Mouse (Mus musculus): Measurements from ENCODE around the gene Tbcc. TPM values are rescaled to one million over a fixed set of nuclear protein-coding genes. Genes with fewer than 3 reads are reported as not detected.

The Tbcc gene
- total and polyA plus RNA-seq, 2 experiments from 2014 or later: 46.2 to 53.0 TPM

DNA sequence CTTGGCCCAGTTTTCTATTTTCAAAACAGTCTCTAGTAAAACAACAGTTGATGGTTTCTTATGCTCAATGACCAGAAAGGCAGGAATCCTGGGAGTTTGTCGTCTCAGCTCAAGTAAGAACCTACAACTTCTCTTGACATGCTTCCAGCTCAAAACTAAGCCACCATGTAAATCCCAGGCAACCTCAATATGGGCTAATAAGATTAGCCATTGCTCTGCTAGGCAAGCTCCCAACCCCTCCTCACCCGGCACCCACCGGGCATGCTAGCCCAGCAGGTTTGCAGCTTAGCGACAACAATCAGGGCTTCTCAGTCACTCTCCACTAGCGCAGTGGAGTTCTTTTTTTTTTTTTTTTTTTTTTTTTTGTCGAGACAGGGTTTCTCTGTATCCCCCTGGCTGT, 35.7 kb downstream of the Tbcc start:
- H3K27me3 ChIP-seq (ENCODE audit: insufficient read depth, low read length): no peaks in the 10 kb centered on the region
- no peak for DNase-seq
- no peaks in the 10 kb centered on the region for H3K4me1 ChIP-seq (ENCODE audit: insufficient read depth)
- WGBS: 42% methylated on average over 6 of the region's 6 CpGs
- H3K4me2 ChIP-seq (ENCODE audit: low read depth): no peak overlapping the region
- no peak overlapping the region for H3K27ac ChIP-seq (ENCODE audit: low read depth, low read length)
- TF ChIP-seq CTCF (IDR thresholded peaks at IDR 0.05; ENCODE audit: low read depth): no peak
- H3K4me3 ChIP-seq (ENCODE audit: low read depth, low read length): no peak overlapping the region
- H3K9ac ChIP-seq: no peak overlapping the region
- ATAC-seq: no peak
- peaks cover 24% of the 10 kb centered on the region for H3K36me3 ChIP-seq (ENCODE audit: insufficient read depth)
- H3K9me3 ChIP-seq (ENCODE audit: low read length): no peaks in the 10 kb centered on the region

DNA sequence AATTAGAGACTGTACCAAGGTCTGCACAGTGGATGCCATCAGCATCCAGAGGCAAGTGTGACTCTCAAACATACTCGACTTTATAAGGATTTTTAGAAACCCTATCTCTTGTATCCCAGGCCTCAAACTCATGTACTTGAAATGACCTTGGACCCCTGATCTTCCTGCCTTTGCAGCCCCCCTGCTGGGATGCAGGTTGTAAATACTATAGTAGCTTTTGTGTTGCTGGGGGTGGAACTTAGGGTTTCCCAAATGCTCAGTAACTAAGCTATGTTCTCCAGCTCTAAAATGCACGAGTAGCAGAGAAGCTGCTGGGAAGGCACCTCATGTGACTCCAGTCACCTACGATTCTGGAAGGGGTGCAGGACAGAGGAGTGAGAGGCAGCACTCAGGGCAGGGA, 36.5 kb downstream of the Tbcc start:
- 72% methylated on average over 3 of the region's 3 CpGs for WGBS
- Histone ChIP-seq H3K27ac (ENCODE audit: low read depth, low read length) (no peak overlapping the region), H3K9me3 (ENCODE audit: low read length) (no peaks in the 10 kb centered on the region), H3K4me3 (ENCODE audit: low read depth, low read length) (no peak overlapping the region), H3K27me3 (ENCODE audit: insufficient read depth, low read length) (no peaks in the 10 kb centered on the region), H3K4me1 (ENCODE audit: insufficient read depth) (no peaks in the 10 kb centered on the region), H3K9ac (no peak overlapping the region), H3K36me3 (ENCODE audit: insufficient read depth) (peaks cover 32% of the 10 kb centered on the region), H3K4me2 (ENCODE audit: low read depth) (no peak overlapping the region)
- ATAC-seq (no peak), DNase-seq (no peak)
- no peak for TF ChIP-seq CTCF (IDR thresholded peaks at IDR 0.05; ENCODE audit: low read depth)

DNA sequence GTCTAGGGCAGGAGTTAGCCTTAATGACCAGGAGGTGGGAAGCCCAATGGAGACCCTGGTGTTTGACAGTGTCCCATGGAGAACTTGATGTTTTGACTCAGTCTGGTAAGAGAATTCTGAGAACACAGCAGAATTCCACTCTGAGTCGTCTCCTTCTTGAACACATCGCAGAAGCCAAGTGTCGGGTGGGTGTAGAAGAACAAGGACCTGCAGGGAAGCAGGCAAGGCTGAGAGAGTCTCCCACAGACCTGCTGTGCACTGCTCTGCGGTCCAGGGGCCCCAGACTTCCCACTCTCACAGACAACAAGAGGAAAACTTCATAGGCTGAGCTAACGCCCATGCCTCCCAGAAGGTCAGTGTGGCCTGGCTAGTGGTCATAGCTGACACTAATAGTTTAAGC, 37.3 kb downstream of the Tbcc start:
- H3K4me3 ChIP-seq (ENCODE audit: low read depth, low read length): no peak overlapping the region
- peaks cover 40% of the 10 kb centered on the region for H3K36me3 ChIP-seq (ENCODE audit: insufficient read depth)
- 95% methylated on average over 5 of the region's 5 CpGs for WGBS
- H3K9me3 ChIP-seq (ENCODE audit: low read length): no peaks in the 10 kb centered on the region
- H3K4me1 ChIP-seq (ENCODE audit: insufficient read depth): no peaks in the 10 kb centered on the region
- ATAC-seq (no peak), DNase-seq (no peak)
- TF ChIP-seq CTCF (IDR thresholded peaks at IDR 0.05; ENCODE audit: low read depth): no peak
- no peaks in the 10 kb centered on the region for H3K27me3 ChIP-seq (ENCODE audit: insufficient read depth, low read length)
- no peak overlapping the region for H3K4me2 ChIP-seq (ENCODE audit: low read depth)
- H3K27ac ChIP-seq (ENCODE audit: low read depth, low read length): no peak overlapping the region
- no peak overlapping the region for H3K9ac ChIP-seq

DNA sequence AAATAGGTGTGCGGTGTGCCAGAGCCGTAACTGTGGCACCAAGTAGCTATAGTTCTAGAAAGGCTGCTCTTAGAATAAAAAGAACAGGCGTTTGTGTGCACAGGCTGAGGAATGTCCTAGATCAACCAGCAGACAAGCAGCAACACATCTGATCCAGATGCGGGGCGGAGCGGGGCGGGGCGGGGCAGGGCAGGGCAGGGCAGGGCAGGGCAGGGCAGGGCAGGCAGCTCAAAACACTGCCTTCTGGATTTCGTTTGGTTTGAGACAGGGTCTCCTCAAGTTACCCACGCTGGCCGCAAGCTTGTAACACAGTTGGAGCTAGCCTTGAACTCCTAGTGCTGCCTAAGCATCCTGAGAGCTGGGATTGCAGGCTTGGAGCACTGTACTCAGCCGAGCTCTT, 38.8 kb downstream of the Tbcc start:
- no peak overlapping the region for H3K4me3 ChIP-seq (ENCODE audit: low read depth, low read length)
- ATAC-seq (no peak), DNase-seq (no peak)
- no peaks in the 10 kb centered on the region for H3K4me1 ChIP-seq (ENCODE audit: insufficient read depth)
- 89% methylated on average over 12 of the region's 12 CpGs for WGBS
- no peak for TF ChIP-seq CTCF (IDR thresholded peaks at IDR 0.05; ENCODE audit: low read depth)
- H3K4me2 ChIP-seq (ENCODE audit: low read depth): no peak overlapping the region
- no peaks in the 10 kb centered on the region for H3K27me3 ChIP-seq (ENCODE audit: insufficient read depth, low read length)
- H3K9me3 ChIP-seq (ENCODE audit: low read length): no peaks in the 10 kb centered on the region
- H3K9ac ChIP-seq: no peak overlapping the region
- H3K27ac ChIP-seq (ENCODE audit: low read depth, low read length): no peak overlapping the region
- peaks cover 55% of the 10 kb centered on the region for H3K36me3 ChIP-seq (ENCODE audit: insufficient read depth)

GRCm38 (mm10) chr17:46929897-46930296, 39.4 kb downstream of the Tbcc start:
- Histone ChIP-seq H3K4me1 (ENCODE audit: insufficient read depth) (no peaks in the 10 kb centered on the region), H3K9me3 (ENCODE audit: low read length) (no peaks in the 10 kb centered on the region), H3K4me2 (ENCODE audit: low read depth) (no peak overlapping the region), H3K4me3 (ENCODE audit: low read depth, low read length) (no peak overlapping the region), H3K27ac (ENCODE audit: low read depth, low read length) (no peak overlapping the region), H3K27me3 (ENCODE audit: insufficient read depth, low read length) (no peaks in the 10 kb centered on the region), H3K36me3 (ENCODE audit: insufficient read depth) (peaks cover 60% of the 10 kb centered on the region), H3K9ac (no peak overlapping the region)
- no peak for DNase-seq
- no peak for TF ChIP-seq CTCF (IDR thresholded peaks at IDR 0.05; ENCODE audit: low read depth)
- WGBS: 91% methylated on average over 7 of the region's 7 CpGs
- no peak for ATAC-seq

DNA sequence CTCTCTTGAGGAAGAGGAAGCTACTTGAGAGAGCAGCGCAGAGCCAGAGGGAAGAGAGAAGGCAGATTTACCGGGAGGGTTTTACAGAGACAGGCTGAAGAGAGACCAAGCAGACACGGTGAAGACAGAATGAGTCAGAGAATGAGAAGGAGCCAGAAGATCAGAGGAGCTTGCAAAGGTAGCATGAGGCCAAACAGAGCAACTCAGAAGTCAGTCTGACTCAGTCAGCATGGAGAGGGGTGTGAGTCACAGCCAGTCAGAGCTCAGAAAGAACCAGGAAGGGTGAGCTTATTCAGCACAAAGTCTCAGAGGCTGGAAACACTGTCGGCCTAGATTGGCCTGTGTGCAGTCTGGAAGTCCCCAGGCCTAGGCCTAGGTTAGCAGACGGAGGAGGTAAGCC, 42.5 kb downstream of the Tbcc start:
- DNase-seq (no peak), ATAC-seq (no peak)
- Histone ChIP-seq H3K9ac (no peak overlapping the region), H3K9me3 (ENCODE audit: low read length) (no peaks in the 10 kb centered on the region), H3K27ac (ENCODE audit: low read depth, low read length) (no peak overlapping the region), H3K27me3 (ENCODE audit: insufficient read depth, low read length) (no peaks in the 10 kb centered on the region), H3K4me1 (ENCODE audit: insufficient read depth) (no peaks in the 10 kb centered on the region), H3K36me3 (ENCODE audit: insufficient read depth) (peaks cover 87% of the 10 kb centered on the region), H3K4me2 (ENCODE audit: low read depth) (no peak overlapping the region), H3K4me3 (ENCODE audit: low read depth, low read length) (no peak overlapping the region)
- WGBS: 93% methylated on average over 5 of the region's 5 CpGs
- TF ChIP-seq CTCF (IDR thresholded peaks at IDR 0.05; ENCODE audit: low read depth): no peak

GRCm38 (mm10) chr17:46933557-46934348, 43.3 kb downstream of the Tbcc start:
- Histone ChIP-seq H3K27ac (ENCODE audit: low read depth, low read length) (no peak overlapping the region), H3K27me3 (ENCODE audit: insufficient read depth, low read length) (no peaks in the 10 kb centered on the region), H3K36me3 (ENCODE audit: insufficient read depth) (peaks cover 89% of the 10 kb centered on the region), H3K9ac (no peak overlapping the region), H3K4me2 (ENCODE audit: low read depth) (no peak overlapping the region), H3K4me1 (ENCODE audit: insufficient read depth) (no peaks in the 10 kb centered on the region), H3K9me3 (ENCODE audit: low read length) (no peaks in the 10 kb centered on the region), H3K4me3 (ENCODE audit: low read depth, low read length) (no peak overlapping the region)
- peak; percentile 80 for TF ChIP-seq CTCF (IDR thresholded peaks at IDR 0.05; ENCODE audit: low read depth)
- WGBS: 80% methylated on average over 19 of the region's 19 CpGs
- DNase-seq (peak; percentile 74), ATAC-seq (peak; percentile 78)
